Mouse (Mus musculus): Measurements from ENCODE around the gene Serpinb9f.
"Not testable (repeated sequence)": the region's sequence is repeated elsewhere in the genome, so short reads cannot be mapped to it uniquely, and the experiment has no call there.

The Serpinb9f gene

GRCm38 (mm10) chr13:33323777-33324176 is at the start of gene Serpinb9f:
TSS of gene Serpinb9f (plus strand) at chr13:33324077.
- DNase-seq (ENCODE audit: low spot score in 2 of 2) = not testable (repeated sequence)

- DNase-seq (ENCODE audit: low spot score in 2 of 2) = peak in 1 of 2 experiments; percentile 9
Measured at GRCm38 (mm10) chr13:33308631-33309030, 15.2 kb upstream of the Serpinb9f start.

GRCm38 (mm10) chr13:33356666-33357065 is 32.8 kb downstream of the Serpinb9f start:
- DNase-seq (ENCODE audit: low spot score in 2 of 2) = not testable (repeated sequence)

Data from right cerebral cortex, postnatal 10 days (tissue).